ENCODE assay signal across 8 mouse cellular contexts in genomic region chr19:57204101-57204500, GRCm38 (mm10).
A peak's percentile ranks its signal among the peaks of the same experiment; 100 is the strongest.
DNase-seq lines count a peak whose midpoint lies in the region.

No protein-coding gene starts in this region.

- DNase-seq in cerebellum, postnatal 25 days: peak; percentile 65 to 74
- no peak for DNase-seq in cerebellum, postnatal 4 days (ENCODE audit: low spot score in 2 of 2)
- DNase-seq in 3T3-L1 (ENCODE audit: low read depth, low spot score): peak; percentile 76
- DNase-seq in heart, adult 9 months (ENCODE audit: low spot score in 2 of 2): peak; percentile 67 to 78
- peak; percentile 74 to 88 for DNase-seq in lung, adult 18-20 months
- no peak for DNase-seq in thymus, postnatal 10 days (ENCODE audit: low spot score in 2 of 2)
- no peak for DNase-seq in left cerebral cortex, adult 18-20 months (ENCODE audit: low spot score in 2 of 2)
- no peak for DNase-seq in spleen, adult 18-20 months

Comparison
In these comparisons a context has a peak if more than half of its experiments do, and no peak if none do; other contexts are left out.
1. DNase-seq: peak in cerebellum, postnatal 25 days (2 of 2), 3T3-L1 (single experiment), heart, adult 9 months (2 of 2) and lung, adult 18-20 months (2 of 2); none in cerebellum, postnatal 4 days (0 of 2), thymus, postnatal 10 days (0 of 2), left cerebral cortex, adult 18-20 months (0 of 2) and spleen, adult 18-20 months (0 of 2).